Mouse (Mus musculus): ENCODE data around the gene Tgfbr2. TPM values are rescaled to one million over a fixed set of nuclear protein-coding genes. Genes with fewer than 3 reads are reported as not detected.

Tgfbr2 gene
- total and polyA plus RNA-seq, 3 experiments: 19.6 to 46.3 (median 42.8) TPM

DNA sequence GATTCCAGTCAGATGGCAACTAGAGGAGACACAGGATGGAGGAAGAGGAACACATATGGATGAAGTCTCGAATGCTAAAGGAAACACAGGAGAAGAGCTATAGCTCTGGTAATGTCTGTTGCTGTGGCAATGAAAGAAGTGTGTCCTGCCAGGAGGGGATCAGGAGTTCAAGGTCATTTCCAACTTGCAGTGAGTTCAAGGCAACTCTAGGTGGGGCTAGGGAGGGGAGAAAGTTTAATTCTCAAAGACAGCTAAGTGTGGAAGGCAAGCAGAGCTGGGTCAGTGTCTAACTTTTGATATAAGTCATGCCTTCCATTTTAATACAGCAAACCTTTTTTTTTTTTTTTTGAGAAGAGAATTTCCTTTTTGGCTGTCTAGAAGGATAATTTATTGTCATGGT, 125.2 kb downstream of the Tgfbr2 start:
- dilution Hi-C loops (cut with MboI; ENCODE audit: extremely low pct_ligation_motif_present, extremely low pct_unique_long_range_greater_than_20kb, low sequenced_read_pairs): no loop called here

DNA sequence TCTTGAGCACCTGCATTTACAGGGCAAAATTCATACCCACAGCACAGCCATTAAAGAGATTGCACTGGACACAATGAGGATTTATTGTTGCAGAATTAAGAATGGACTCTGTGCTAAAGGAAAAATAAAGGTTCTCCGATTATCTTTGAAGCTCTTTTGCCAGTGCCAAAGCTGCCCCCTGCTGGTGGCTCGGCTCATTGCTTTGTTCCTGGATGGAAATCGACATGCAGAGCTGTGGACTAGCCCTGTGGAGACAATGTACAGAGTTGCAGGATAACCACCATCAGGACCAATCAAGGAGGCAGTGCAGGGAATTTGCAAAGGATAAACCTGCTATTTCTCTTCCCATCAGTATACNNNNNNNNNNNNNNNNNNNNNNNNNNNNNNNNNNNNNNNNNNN, 133.4 kb downstream of the Tgfbr2 start:
- peak; percentile 54 for DNase-seq (ENCODE audit: extremely low read depth)
- dilution Hi-C loops (cut with MboI; ENCODE audit: extremely low pct_ligation_motif_present, extremely low pct_unique_long_range_greater_than_20kb, low sequenced_read_pairs) (no loop called here), in situ Hi-C loops (cut with MboI; ENCODE audit: low pct_ligation_motif_present, low pct_unique_long_range_greater_than_20kb, low sequenced_read_pairs) (loop anchor here (10.0 to 25.0 kb wide), 2 partner anchors 177 to 329 kb away; no protein-coding TSS in a partner anchor)
- Histone ChIP-seq H3K9ac (ENCODE audit: insufficient read depth, low read depth) (no peak overlapping the region), H3K4me2 (ENCODE audit: insufficient read depth, low read depth, poor library complexity, severe bottlenecking) (no peak overlapping the region), H3K9me3 (replicated peaks; ENCODE audit: low read length) (no peaks in the 10 kb centered on the region), H3K4me1 (ENCODE audit: control insufficient read depth in 1 of 2, insufficient read depth in 2 of 2) (no peaks in the 10 kb centered on the region), H3K79me2 (replicated peaks; ENCODE audit: control insufficient read depth, extremely low read depth, insufficient read depth, poor library complexity, severe bottlenecking) (no peaks in the 10 kb centered on the region), H3K27me3 (replicated peaks) (no peaks in the 10 kb centered on the region), H3K4me3 (replicated peaks in 1 of 3; ENCODE audit: low read depth in 2 of 3, low read length in 2 of 3, poor library complexity in 1 of 3) (no peak overlapping the region), H3K36me3 (replicated peaks in 1 of 2; ENCODE audit: control insufficient read depth in 1 of 2, insufficient read depth in 1 of 2, low read length in 1 of 2) (no peaks in the 10 kb centered on the region), H3K27ac (ENCODE audit: insufficient read depth, low read depth) (no peak overlapping the region)
- TF ChIP-seq E2F4 (IDR thresholded peaks at IDR 0.05; ENCODE audit: insufficient replicate concordance, low read depth, low read length) (no peak), ETS1 (conservative IDR thresholded peaks at IDR 0.05; ENCODE audit: low read depth, low read length) (no peak), POLR2AphosphoS2 (IDR thresholded peaks at IDR 0.05; ENCODE audit: low read depth, low read length) (no peak), EP300 (IDR thresholded peaks at IDR 0.05; ENCODE audit: low read length) (no peak), CTCF (conservative IDR thresholded peaks at IDR 0.05 in 1 of 2, IDR thresholded peaks at IDR 0.05 in 1 of 2; ENCODE audit: low read depth in 2 of 2, low read length in 2 of 2) (peak; percentile 89 to 91), IRF4 (IDR thresholded peaks at IDR 0.05; ENCODE audit: low read depth, low read length) (0 out of 2 replicates have a peak, but pooled peaks have one; percentile 12), RAD21 (IDR thresholded peaks at IDR 0.05; ENCODE audit: low read depth, low read length) (peak; percentile 85), NELFE (IDR thresholded peaks at IDR 0.05; ENCODE audit: low read depth, low read length) (peak; percentile 19; the same call in 1 of the 2 replicates), MYC (IDR thresholded peaks at IDR 0.05; ENCODE audit: low read depth, low read length) (no peak), SMC3 (IDR thresholded peaks at IDR 0.05; ENCODE audit: low read depth, low read length) (peak; percentile 92), ZC3H11A (IDR thresholded peaks at IDR 0.05; ENCODE audit: low read depth, low read length) (peak; percentile 71)

More for the DNA sequence above, 125.2 kb downstream of the Tgfbr2 start:
- Histone ChIP-seq H3K27me3 (replicated peaks) (no peaks in the 10 kb centered on the region), H3K9ac (ENCODE audit: insufficient read depth, low read depth) (no peak overlapping the region), H3K4me2 (ENCODE audit: insufficient read depth, low read depth, poor library complexity, severe bottlenecking) (no peak overlapping the region), H3K9me3 (replicated peaks; ENCODE audit: low read length) (no peaks in the 10 kb centered on the region), H3K79me2 (replicated peaks; ENCODE audit: control insufficient read depth, extremely low read depth, insufficient read depth, poor library complexity, severe bottlenecking) (no peaks in the 10 kb centered on the region), H3K27ac (ENCODE audit: insufficient read depth, low read depth) (no peak overlapping the region), H3K4me1 (ENCODE audit: control insufficient read depth in 1 of 2, insufficient read depth in 2 of 2) (no peaks in the 10 kb centered on the region), H3K36me3 (replicated peaks in 1 of 2; ENCODE audit: control insufficient read depth in 1 of 2, insufficient read depth in 1 of 2, low read length in 1 of 2) (no peaks in the 10 kb centered on the region), H3K4me3 (replicated peaks in 1 of 3; ENCODE audit: low read depth in 2 of 3, low read length in 2 of 3, poor library complexity in 1 of 3) (no peak overlapping the region)
- in situ Hi-C loops (cut with MboI; ENCODE audit: low pct_ligation_motif_present, low pct_unique_long_range_greater_than_20kb, low sequenced_read_pairs): loop anchor here (10.0 to 25.0 kb wide), 2 partner anchors 185 to 338 kb away; no protein-coding TSS in a partner anchor
- peak; percentile 19 for DNase-seq (ENCODE audit: extremely low read depth)
- peak; percentile 47 for TF ChIP-seq SMC3 (IDR thresholded peaks at IDR 0.05; ENCODE audit: low read depth, low read length)
- no peak for TF ChIP-seq TCF12 (IDR thresholded peaks at IDR 0.05; ENCODE audit: low read depth, low read length)
- no peak for TF ChIP-seq TBP (conservative IDR thresholded peaks at IDR 0.05; ENCODE audit: low read depth, low read length)
- TF ChIP-seq NRF1 (IDR thresholded peaks at IDR 0.05; ENCODE audit: low read depth, low read length): no peak
- TF ChIP-seq RAD21 (IDR thresholded peaks at IDR 0.05; ENCODE audit: low read depth, low read length): peak; percentile 43
- peak in 1 of 2 experiments; percentile 61; a peak in 2 of 4 replicates for TF ChIP-seq CTCF (conservative IDR thresholded peaks at IDR 0.05 in 1 of 2, IDR thresholded peaks at IDR 0.05 in 1 of 2; ENCODE audit: low read depth in 2 of 2, low read length in 2 of 2)

All from CH12.LX (cell line).